Mouse (Mus musculus) liver, embryonic 11.5 days (tissue): Measurements from ENCODE around the gene Tm4sf5. TPM values are rescaled to one million over a fixed set of nuclear protein-coding genes. Genes with fewer than 3 reads are reported as not detected.

Experiments
- ATAC-seq: fragments of 200-750 bp; cut with Nextera tagmentation; replicated peaks from 2 replicates; pipeline ENCODE4 v1.8.0; 2017; ENCODE audit warnings: moderate number of reproducible peaks, mild to moderate bottlenecking, moderate TSS enrichment, moderate library complexity; ENCODE audit not compliant: low FRiP score
- DNase-seq: peaks from one replicate; pipeline ENCODE4 v3.0.0-alpha.2; 2017; ENCODE audit warnings: low spot score
- H3K27ac ChIP-seq: fragments of 300-500 bp; sonication (generic); 2 replicates; pipeline ENCODE4 v1.5.1; 2014; ENCODE audit warnings: mild to moderate bottlenecking, low read depth, low read length, control low read depth
- H3K27me3 ChIP-seq: fragments of 300-500 bp; sonication (generic); replicated peaks from 2 replicates; pipeline ENCODE4 v1.6.1; 2014; ENCODE audit warnings: low read length, mixed read lengths; ENCODE audit not compliant: control insufficient read depth, insufficient read depth
- H3K36me3 ChIP-seq: fragments of 300-500 bp; sonication (generic); 2 replicates; pipeline ENCODE4 v1.6.1; 2014; ENCODE audit warnings: mild to moderate bottlenecking, low read length, moderate library complexity, mixed read lengths; ENCODE audit not compliant: control insufficient read depth, insufficient read depth
- H3K4me1 ChIP-seq: fragments of 300-500 bp; sonication (generic); replicated peaks from 2 replicates; pipeline ENCODE4 v1.6.1; 2014; ENCODE audit warnings: low read length, mixed read lengths; ENCODE audit not compliant: control insufficient read depth, insufficient read depth
- H3K4me2 ChIP-seq: fragments of 300-500 bp; sonication (generic); 2 replicates; pipeline ENCODE4 v1.6.1; 2014; ENCODE audit warnings: mild to moderate bottlenecking, control low read depth, moderate library complexity
- H3K4me3 ChIP-seq: fragments of 300-500 bp; sonication (generic); 2 replicates; pipeline ENCODE4 v1.5.1; 2014; ENCODE audit warnings: low read depth, low read length, control low read depth
- H3K9ac ChIP-seq: fragments of 300-500 bp; sonication (generic); 2 replicates; pipeline ENCODE4 v1.6.1; 2014; ENCODE audit warnings: low read depth, low read length, control low read depth
- H3K9me3 ChIP-seq: fragments of 300-500 bp; sonication (generic); 2 replicates; pipeline ENCODE4 v1.6.1; 2016; ENCODE audit warnings: low read length, inconsistent platforms, mixed read lengths; ENCODE audit not compliant: control insufficient read depth
- WGBS: fragments of 180-500 bp; shearing (Covaris S2); extraction: QIAGEN DNeasy Blood & Tissue Kit; methylation state at CpG from one replicate; pipeline ENCODE4 v1.1.7; 2014; 5-methylcytosine and 5-hydroxymethylcytosine counted together
- polyA plus RNA-seq: library from polyadenylated mRNA; unstranded; fragments of >200 nt; fragmentation: Nextera tagmentation; extraction: Ambion mirVana; gene quantifications from 2 replicates; pipeline ENCODE4 v1.2.1, GENCODE M21; 2014

Tm4sf5 gene
- polyA plus RNA-seq, 1 experiment from 2014 or later, result 5.5 TPM

DNA sequence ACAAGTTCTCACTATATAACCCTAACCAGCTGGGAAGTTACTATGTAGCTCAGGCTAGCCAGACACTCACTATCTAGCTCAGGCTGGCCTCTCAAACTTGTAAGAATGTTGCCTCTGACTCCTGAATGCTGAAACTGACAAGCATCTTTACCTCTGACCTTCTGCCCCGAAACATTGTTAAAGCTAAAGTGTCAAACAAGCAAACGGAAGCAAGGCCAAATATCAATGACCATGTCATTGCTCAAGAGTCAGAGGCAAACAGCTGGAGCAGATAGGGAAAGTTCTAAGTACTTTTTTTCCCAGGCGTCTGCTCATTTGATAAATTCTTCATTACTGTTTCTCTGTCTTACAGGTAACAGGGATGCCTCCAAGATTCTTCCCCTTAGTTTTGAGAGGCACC is 3.0 kb upstream of the Tm4sf5 start:
- Histone ChIP-seq H3K27ac (no peak overlapping the region), H3K36me3 (no peaks in the 10 kb centered on the region), H3K4me2 (no peak overlapping the region), H3K4me3 (no peak overlapping the region), H3K4me1 (peaks cover 8% of the 10 kb centered on the region), H3K9me3 (no peaks in the 10 kb centered on the region), H3K9ac (no peak overlapping the region), H3K27me3 (no peaks in the 10 kb centered on the region)
- 54% methylated on average over 3 of the region's 3 CpGs for WGBS
- DNase-seq (no peak), ATAC-seq (no peak)

DNA sequence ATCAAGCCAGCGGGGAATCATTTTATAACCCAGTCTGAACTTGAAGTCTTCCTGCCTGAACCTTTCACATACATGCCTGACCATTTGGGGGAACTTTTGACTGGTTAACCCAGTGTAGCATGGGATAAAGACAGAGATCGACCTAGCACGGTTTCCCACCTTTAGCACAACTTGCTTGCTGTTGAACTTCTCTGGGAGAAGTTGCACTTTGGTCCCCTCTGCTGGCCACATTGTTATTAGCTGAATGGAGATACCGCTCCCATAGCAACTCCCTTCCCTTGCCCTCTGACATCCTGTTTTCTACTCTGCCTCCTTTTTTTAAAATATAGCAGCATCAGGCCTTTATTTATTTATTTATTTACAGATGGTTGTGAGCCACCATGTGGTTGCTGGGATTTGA is 1.3 kb downstream of the Tm4sf5 start:
- Histone ChIP-seq H3K27ac (no peak overlapping the region), H3K9me3 (no peaks in the 10 kb centered on the region), H3K27me3 (no peaks in the 10 kb centered on the region), H3K4me3 (no peak overlapping the region), H3K4me1 (peaks cover 10% of the 10 kb centered on the region), H3K9ac (no peak overlapping the region), H3K36me3 (no peaks in the 10 kb centered on the region), H3K4me2 (peak overlapping the region; percentile 36; the same call in 1 of the 2 replicates)
- ATAC-seq (no peak), DNase-seq (peak; percentile 51)
- 23% methylated on average over 4 of the region's 4 CpGs for WGBS

DNA sequence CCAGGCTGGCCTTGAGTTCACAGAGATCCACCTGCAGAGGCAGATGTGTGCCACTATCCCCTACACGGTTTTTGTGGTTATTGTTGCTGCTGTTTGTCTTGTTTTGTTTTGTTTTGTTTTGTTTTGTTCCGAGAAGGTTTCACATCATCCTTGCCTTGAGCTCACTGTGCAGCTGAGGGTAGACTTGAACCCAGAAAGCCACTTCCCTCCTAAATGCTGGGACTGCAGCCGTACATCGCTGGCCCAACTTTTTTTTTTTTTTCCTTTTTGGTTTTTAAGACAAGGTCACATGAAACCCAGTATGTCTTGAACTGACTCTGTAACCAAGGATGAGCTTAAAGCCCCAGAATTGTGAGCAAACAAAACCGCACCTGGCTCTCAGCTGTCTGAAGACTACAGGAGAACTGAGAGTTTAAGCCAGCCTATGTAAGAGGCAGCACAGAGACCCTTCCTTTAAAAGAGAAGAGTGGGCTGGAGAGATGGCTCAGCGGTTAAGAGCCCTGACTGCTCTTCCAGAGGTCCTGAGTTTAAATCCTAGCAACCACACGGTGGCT is 2.0 kb downstream of the Tm4sf5 start:
- ATAC-seq, result no peak
- Histone ChIP-seq H3K36me3 (no peaks in the 10 kb centered on the region), H3K4me3 (no peak overlapping the region), H3K4me2 (no peak overlapping the region), H3K9ac (no peak overlapping the region), H3K27ac (no peak overlapping the region), H3K27me3 (no peaks in the 10 kb centered on the region), H3K9me3 (no peaks in the 10 kb centered on the region), H3K4me1 (peaks cover 10% of the 10 kb centered on the region)
- 72% methylated on average over 7 of the region's 7 CpGs for WGBS
- no peak for DNase-seq

DNA sequence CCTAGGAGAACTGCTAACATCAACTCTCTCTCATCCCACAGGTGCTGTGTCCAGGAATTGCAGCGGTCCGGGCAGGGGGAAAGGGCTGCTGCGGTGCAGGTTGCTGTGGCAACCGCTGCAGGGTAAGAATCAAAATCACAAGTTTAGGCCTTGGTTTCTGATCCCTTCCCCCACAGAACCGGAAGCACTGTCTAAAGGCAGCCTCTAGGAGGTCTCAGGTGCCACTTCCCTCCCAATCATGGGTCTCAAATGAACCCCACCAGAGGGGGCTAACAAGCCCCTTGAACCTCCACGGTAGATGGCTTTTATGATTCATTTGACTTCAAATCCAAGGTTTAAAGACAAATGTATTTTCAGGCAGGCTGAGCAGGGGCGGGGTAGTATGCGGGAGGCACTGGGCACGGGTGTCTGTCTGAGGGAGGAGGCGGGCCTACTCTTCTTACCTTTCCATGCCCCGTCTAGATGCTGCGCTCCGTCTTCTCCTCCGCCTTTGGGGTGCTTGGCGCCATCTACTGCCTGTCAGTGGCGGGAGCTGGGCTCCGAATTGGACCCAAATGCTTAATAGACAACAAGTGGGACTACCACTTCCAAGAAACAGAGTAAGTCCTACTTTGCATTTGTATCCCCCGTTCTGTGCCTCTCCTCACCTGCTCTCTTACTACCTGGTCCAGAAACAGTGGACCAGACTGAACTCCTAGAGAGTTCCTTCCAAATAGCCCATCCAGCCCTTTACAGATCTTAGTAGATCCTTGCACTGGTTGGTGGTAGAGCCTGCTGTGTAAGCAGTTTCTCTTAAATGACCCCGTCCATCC is 4.9 kb downstream of the Tm4sf5 start:
- 10% methylated on average over 19 of the region's 19 CpGs for WGBS
- peak overlapping the region; percentile 11; the same call in 1 of the 2 replicates for H3K4me2 ChIP-seq
- H3K36me3 ChIP-seq, result no peaks in the 10 kb centered on the region
- peaks cover 6% of the 10 kb centered on the region for H3K4me1 ChIP-seq
- peak; percentile 49 for DNase-seq
- H3K4me3 ChIP-seq, result no peak overlapping the region
- H3K27me3 ChIP-seq, result no peaks in the 10 kb centered on the region
- no peak overlapping the region for H3K27ac ChIP-seq
- ATAC-seq, result no peak
- no peak overlapping the region for H3K9ac ChIP-seq
- no peaks in the 10 kb centered on the region for H3K9me3 ChIP-seq

DNA sequence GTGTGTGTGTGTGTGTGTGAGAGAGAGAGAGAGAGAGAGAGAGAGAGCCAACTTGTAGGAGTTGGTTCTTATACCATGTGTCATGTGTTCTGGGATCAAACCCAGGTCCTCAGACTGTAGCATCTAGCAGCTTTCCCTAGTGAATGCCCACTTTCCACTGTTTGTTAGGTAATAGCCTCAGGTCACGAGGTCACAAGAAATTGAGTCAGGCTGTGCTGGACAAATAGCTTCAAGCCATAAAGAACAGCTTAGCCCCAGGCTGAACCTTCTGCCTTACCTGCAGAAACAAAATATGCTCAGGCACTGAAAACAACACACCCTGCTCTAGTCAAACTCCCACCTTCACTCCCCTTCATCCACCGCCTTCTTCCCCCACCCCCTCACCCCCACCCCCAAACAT is 6.2 kb downstream of the Tm4sf5 start:
- 62% methylated on average over 2 of the region's 2 CpGs for WGBS
- H3K4me1 ChIP-seq, result peaks cover 2% of the 10 kb centered on the region; the same call in 1 of the 2 replicates
- no peaks in the 10 kb centered on the region for H3K36me3 ChIP-seq
- H3K27me3 ChIP-seq, result no peaks in the 10 kb centered on the region
- H3K9ac ChIP-seq, result no peak overlapping the region
- H3K9me3 ChIP-seq, result no peaks in the 10 kb centered on the region
- no peak overlapping the region for H3K4me2 ChIP-seq
- no peak overlapping the region for H3K4me3 ChIP-seq
- no peak overlapping the region for H3K27ac ChIP-seq
- no peak for DNase-seq
- ATAC-seq, result no peak

DNA sequence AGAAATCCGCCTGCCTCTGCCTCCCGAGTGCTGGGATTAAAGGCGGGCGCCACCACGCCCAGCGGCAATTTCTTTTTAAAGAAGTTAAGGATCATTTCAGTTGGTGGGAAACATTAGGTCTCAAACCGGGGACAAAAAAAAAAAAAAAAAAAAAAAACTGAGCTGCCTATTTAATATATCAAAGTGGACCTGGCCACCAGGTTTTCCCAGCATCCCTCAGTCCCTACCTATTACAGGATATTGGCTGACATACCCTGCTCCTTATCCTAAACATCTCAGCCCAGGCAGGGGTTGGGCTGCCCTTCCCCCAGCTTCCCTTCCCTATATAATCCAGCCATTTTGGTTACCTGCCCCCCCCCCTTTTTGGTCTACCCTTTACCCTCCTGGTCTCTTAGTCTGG is 6.8 kb downstream of the Tm4sf5 start:
- 87% methylated on average over 7 of the region's 7 CpGs for WGBS
- H3K36me3 ChIP-seq, result no peaks in the 10 kb centered on the region

DNA sequence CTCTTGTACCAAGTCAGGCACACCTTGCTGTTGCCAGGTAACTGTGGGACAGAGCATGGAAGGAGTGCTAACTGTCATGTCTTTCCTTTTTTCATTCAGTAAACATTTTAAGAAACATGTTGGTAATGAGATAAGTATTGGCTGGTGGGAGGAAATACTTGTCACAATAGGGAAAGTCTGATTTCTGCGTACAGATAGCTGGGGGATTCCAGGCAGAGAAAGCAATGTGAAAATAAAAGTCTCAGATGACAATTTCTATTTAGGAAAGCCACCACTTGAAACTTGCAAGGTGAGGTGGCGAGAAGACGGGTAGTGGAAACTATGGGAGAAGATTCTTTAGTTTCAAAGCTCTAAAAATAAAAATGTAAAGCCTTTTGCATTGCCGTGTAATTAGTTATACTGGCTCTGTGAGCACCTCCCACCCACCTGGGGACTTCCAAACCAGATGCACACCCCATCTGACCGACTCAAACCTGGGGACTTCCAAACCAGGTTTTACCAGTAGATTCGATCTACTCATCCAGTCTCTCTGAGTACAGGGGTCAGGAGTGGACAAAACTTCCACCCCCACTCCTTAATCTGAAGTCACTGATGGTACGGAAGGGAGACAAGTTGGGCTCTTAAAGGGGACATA is 7.8 kb downstream of the Tm4sf5 start:
- Histone ChIP-seq H3K4me1 (peaks cover 2% of the 10 kb centered on the region; the same call in 1 of the 2 replicates), H3K27me3 (no peaks in the 10 kb centered on the region), H3K4me3 (no peak overlapping the region), H3K36me3 (no peaks in the 10 kb centered on the region), H3K9me3 (no peaks in the 10 kb centered on the region), H3K9ac (no peak overlapping the region), H3K27ac (no peak overlapping the region), H3K4me2 (no peak overlapping the region)
- DNase-seq (no peak), ATAC-seq (no peak)
- WGBS, result 73% methylated on average over 7 of the region's 7 CpGs

More for the DNA sequence above, 6.8 kb downstream of the Tm4sf5 start:
- peaks cover 2% of the 10 kb centered on the region; the same call in 1 of the 2 replicates for H3K4me1 ChIP-seq
- H3K9me3 ChIP-seq, result no peaks in the 10 kb centered on the region
- H3K27me3 ChIP-seq, result no peaks in the 10 kb centered on the region
- ATAC-seq (no peak), DNase-seq (no peak)
- no peak overlapping the region for H3K4me2 ChIP-seq
- H3K27ac ChIP-seq, result no peak overlapping the region
- no peak overlapping the region for H3K9ac ChIP-seq
- no peak overlapping the region for H3K4me3 ChIP-seq

DNA sequence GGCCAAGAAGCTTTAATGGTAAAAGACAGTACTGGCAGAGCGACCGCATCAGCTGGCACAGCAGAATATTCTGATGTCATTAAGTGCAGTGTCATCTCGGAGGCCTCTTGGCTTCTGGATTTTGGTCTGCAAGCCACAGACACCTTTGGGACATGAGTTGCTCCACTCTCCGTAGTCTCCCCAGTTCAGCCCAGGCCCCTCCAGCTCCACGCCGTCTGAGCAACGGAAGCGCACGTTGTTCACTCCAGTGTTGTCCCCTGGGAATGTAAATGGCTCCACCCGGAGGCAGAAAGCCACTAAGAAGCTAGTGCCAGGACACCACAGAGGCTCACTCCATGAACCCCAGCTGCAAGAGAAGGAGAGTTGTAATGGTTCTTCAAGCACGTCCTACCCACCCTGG is 8.5 kb downstream of the Tm4sf5 start:
- Histone ChIP-seq H3K27me3 (no peaks in the 10 kb centered on the region), H3K9me3 (no peaks in the 10 kb centered on the region), H3K36me3 (no peaks in the 10 kb centered on the region), H3K4me3 (no peak overlapping the region), H3K9ac (no peak overlapping the region), H3K4me2 (no peak overlapping the region), H3K27ac (no peak overlapping the region), H3K4me1 (peaks cover 9% of the 10 kb centered on the region)
- WGBS, result 64% methylated on average over 11 of the region's 11 CpGs
- no peak for ATAC-seq
- DNase-seq, result no peak
